Mouse (Mus musculus) forebrain, postnatal 0 days (tissue): ENCODE measurements around the gene Phxr2. TPM values are rescaled to one million over a fixed set of nuclear protein-coding genes. Genes with fewer than 3 reads are reported as not detected.
A peak's percentile ranks its signal among the peaks of the same experiment; 100 is the strongest.

Experiments
- ATAC-seq: fragments of 200-750 bp; cut with Nextera tagmentation; 2 replicates; pipeline ENCODE4 v1.8.0; 2017; ENCODE audit warnings: mild to moderate bottlenecking, moderate library complexity
- DNase-seq: peaks from one replicate; pipeline ENCODE4 v3.0.0-alpha.2; 2015
- H3K27ac ChIP-seq: fragments of 300-500 bp; sonication (generic); 2 replicates; pipeline ENCODE4 v1.5.1; 2014; ENCODE audit warnings: low read depth, mild to moderate bottlenecking, antibody characterized with exemption, low read length, moderate library complexity, mixed read lengths
- H3K27me3 ChIP-seq: fragments of 300-500 bp; sonication (generic); 2 replicates; pipeline ENCODE4 v1.6.1; 2014; ENCODE audit warnings: mild to moderate bottlenecking, low read length, mixed read lengths; ENCODE audit not compliant: insufficient read depth
- H3K36me3 ChIP-seq: fragments of 300-500 bp; sonication (generic); 2 replicates; pipeline ENCODE4 v1.6.1; 2014; ENCODE audit warnings: mild to moderate bottlenecking, moderate library complexity; ENCODE audit not compliant: insufficient read depth
- H3K4me1 ChIP-seq: fragments of 300-500 bp; sonication (generic); 2 replicates; pipeline ENCODE4 v1.6.1; 2014; ENCODE audit warnings: antibody characterized with exemption; ENCODE audit not compliant: insufficient read depth
- H3K4me2 ChIP-seq: fragments of 300-500 bp; sonication (generic); 2 replicates; pipeline ENCODE4 v1.6.1; 2014; ENCODE audit warnings: low read depth, mild to moderate bottlenecking, moderate library complexity
- H3K4me3 ChIP-seq: fragments of 300-500 bp; sonication (generic); 2 replicates; pipeline ENCODE4 v1.5.1; 2014; ENCODE audit warnings: low read depth, low read length, mixed read lengths
- H3K9ac ChIP-seq: fragments of 300-500 bp; sonication (generic); 2 replicates; pipeline ENCODE4 v1.6.1; 2014; ENCODE audit warnings: mild to moderate bottlenecking
- H3K9me3 ChIP-seq: fragments of 300-500 bp; sonication (generic); 2 replicates; pipeline ENCODE4 v1.6.1; 2016; ENCODE audit warnings: low read length
- CTCF ChIP-seq: sonication (generic); IDR thresholded peaks from 2 replicates; pipeline ENCODE4 v1.5.1; 2016; ENCODE audit warnings: antibody characterized with exemption, control low read depth, low read depth
- WGBS: fragments of 180-500 bp; shearing (Covaris S2); extraction: QIAGEN DNeasy Blood & Tissue Kit; methylation state at CpG from one replicate; pipeline ENCODE4 v1.1.7; 2014; 5-methylcytosine and 5-hydroxymethylcytosine counted together
- polyA plus RNA-seq: library from polyadenylated mRNA; unstranded; fragments of >200 nt; fragmentation: Nextera tagmentation; extraction: Ambion mirVana; gene quantifications from 2 replicates; pipeline ENCODE4 v1.2.1, GENCODE M21; 2015
- total RNA-seq: library from RNA; depleted of rRNA; stranded (reverse); fragments of >200 nt; gene quantifications from 2 replicates; pipeline ENCODE4 v1.2.3, GENCODE M21; 2014

Phxr2 gene
- total and polyA plus RNA-seq, 2 experiments from 2014 or later: not detected

GRCm38 (mm10) chr10:99152063-99152462 lies 25.9 kb upstream of the Phxr2 start:
- DNase-seq: no peak
- peaks cover 9% of the 10 kb centered on the region; the same call in 1 of the 2 replicates for H3K36me3 ChIP-seq
- no peaks in the 10 kb centered on the region for H3K4me1 ChIP-seq
- H3K4me3 ChIP-seq: no peak overlapping the region
- 92% methylated on average over 6 of the region's 6 CpGs for WGBS
- H3K4me2 ChIP-seq: no peak overlapping the region
- H3K27me3 ChIP-seq: no peaks in the 10 kb centered on the region
- TF ChIP-seq CTCF: peak; percentile 40
- ATAC-seq: no peak
- H3K27ac ChIP-seq: no peak overlapping the region
- no peaks in the 10 kb centered on the region for H3K9me3 ChIP-seq
- H3K9ac ChIP-seq: no peak overlapping the region

- Histone ChIP-seq H3K4me3 (no peak overlapping the region), H3K9me3 (no peaks in the 10 kb centered on the region), H3K4me2 (no peak overlapping the region), H3K36me3 (peaks cover 7% of the 10 kb centered on the region; the same call in 1 of the 2 replicates), H3K4me1 (no peaks in the 10 kb centered on the region), H3K9ac (no peak overlapping the region), H3K27ac (no peak overlapping the region), H3K27me3 (no peaks in the 10 kb centered on the region)
- TF ChIP-seq CTCF: no peak
- ATAC-seq (no peak), DNase-seq (no peak)
- WGBS: 93% methylated on average over 1 of the region's 1 CpGs
These were observed 25.5 kb upstream of the Phxr2 start for GRCm38 (mm10) chr10:99151580-99151979.

- Histone ChIP-seq H3K27me3 (no peaks in the 10 kb centered on the region), H3K9ac (no peak overlapping the region), H3K4me2 (no peak overlapping the region), H3K27ac (no peak overlapping the region), H3K9me3 (no peaks in the 10 kb centered on the region), H3K4me1 (no peaks in the 10 kb centered on the region), H3K36me3 (peaks cover 7% of the 10 kb centered on the region; the same call in 1 of the 2 replicates), H3K4me3 (no peak overlapping the region)
- WGBS: 93% methylated on average over 6 of the region's 6 CpGs
- ATAC-seq: no peak
- no peak for TF ChIP-seq CTCF
- no peak for DNase-seq
These were observed 23.9 kb upstream of the Phxr2 start for GRCm38 (mm10) chr10:99150016-99150415.

DNA sequence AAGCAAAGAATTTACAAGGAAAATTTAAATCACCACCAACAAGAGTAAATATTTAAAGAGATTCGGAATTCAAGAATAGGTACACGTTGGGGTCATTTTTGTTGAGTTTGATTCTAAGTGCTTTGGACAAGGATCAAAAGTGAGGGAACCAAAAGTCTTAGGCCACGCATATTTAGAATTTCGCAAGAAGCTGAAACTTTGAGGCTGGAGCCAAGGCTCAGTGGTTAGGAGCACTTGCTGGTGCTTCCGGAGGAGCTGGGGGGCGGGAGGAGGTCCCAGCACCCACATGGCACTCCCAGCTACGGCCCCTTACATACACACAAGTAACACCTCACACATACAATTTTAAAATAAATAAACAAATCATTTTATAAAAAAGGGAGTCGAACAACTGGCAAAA lies 20.5 kb upstream of the Phxr2 start:
- no peak for ATAC-seq
- WGBS: 93% methylated on average over 8 of the region's 8 CpGs

GRCm38 (mm10) chr10:99145611-99146010 lies 19.5 kb upstream of the Phxr2 start:
- Histone ChIP-seq H3K27me3 (no peaks in the 10 kb centered on the region), H3K27ac (no peak overlapping the region), H3K4me2 (no peak overlapping the region), H3K36me3 (0 out of 2 replicates have a peak, but pooled peaks cover 7% of the 10 kb centered on the region), H3K4me1 (no peaks in the 10 kb centered on the region), H3K9me3 (no peaks in the 10 kb centered on the region), H3K4me3 (no peak overlapping the region), H3K9ac (no peak overlapping the region)
- 84% methylated on average over 8 of the region's 8 CpGs for WGBS
- ATAC-seq: no peak
- DNase-seq: no peak
- no peak for TF ChIP-seq CTCF

More for the DNA sequence above, 20.5 kb upstream of the Phxr2 start:
- DNase-seq: no peak
- H3K4me1 ChIP-seq: no peaks in the 10 kb centered on the region
- H3K4me3 ChIP-seq: no peak overlapping the region
- no peak overlapping the region for H3K4me2 ChIP-seq
- no peaks in the 10 kb centered on the region for H3K9me3 ChIP-seq
- TF ChIP-seq CTCF: no peak
- 0 out of 2 replicates have a peak, but pooled peaks cover 7% of the 10 kb centered on the region for H3K36me3 ChIP-seq
- H3K27ac ChIP-seq: no peak overlapping the region
- no peaks in the 10 kb centered on the region for H3K27me3 ChIP-seq
- no peak overlapping the region for H3K9ac ChIP-seq

DNA sequence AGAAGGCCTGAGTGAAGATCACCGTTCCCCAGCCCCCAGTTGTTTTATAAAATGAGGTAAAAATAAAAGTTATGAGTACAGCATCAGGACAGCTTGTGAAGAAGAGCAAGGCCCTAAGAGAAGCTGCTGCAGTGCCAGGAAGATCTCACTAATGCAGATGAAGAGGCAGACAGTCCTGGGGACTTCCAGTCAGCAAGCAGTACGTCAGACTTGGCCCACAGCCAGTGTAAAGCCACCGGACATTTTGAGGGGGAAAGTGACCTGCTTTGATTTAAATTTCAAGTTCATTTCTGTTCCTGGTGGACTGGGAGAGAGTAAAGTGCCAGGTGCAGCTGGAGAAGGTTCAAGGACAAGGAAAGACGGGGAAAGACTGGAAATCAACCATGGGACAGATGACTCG lies 10.2 kb upstream of the Phxr2 start:
- no peak for TF ChIP-seq CTCF
- no peak overlapping the region for H3K9ac ChIP-seq
- H3K9me3 ChIP-seq: no peaks in the 10 kb centered on the region
- no peak overlapping the region for H3K27ac ChIP-seq
- 60% methylated on average over 5 of the region's 5 CpGs for WGBS
- ATAC-seq: no peak
- H3K36me3 ChIP-seq: peaks cover 14% of the 10 kb centered on the region
- DNase-seq: no peak
- H3K4me3 ChIP-seq: no peak overlapping the region
- no peaks in the 10 kb centered on the region for H3K27me3 ChIP-seq
- H3K4me2 ChIP-seq: no peak overlapping the region
- H3K4me1 ChIP-seq: no peaks in the 10 kb centered on the region

GRCm38 (mm10) chr10:99133321-99133875 lies 7.3 kb upstream of the Phxr2 start:
- Histone ChIP-seq H3K4me3 (no peak overlapping the region), H3K4me2 (no peak overlapping the region), H3K36me3 (peaks cover 18% of the 10 kb centered on the region), H3K9me3 (no peaks in the 10 kb centered on the region), H3K27ac (no peak overlapping the region), H3K27me3 (no peaks in the 10 kb centered on the region), H3K9ac (no peak overlapping the region), H3K4me1 (no peaks in the 10 kb centered on the region)
- TF ChIP-seq CTCF: no peak
- ATAC-seq (no peak), DNase-seq (no peak)
- 88% methylated on average over 16 of the region's 16 CpGs for WGBS
